Mouse (Mus musculus) G1E (cell line): ENCODE data around the gene Prickle1.

Experiments
- CTCF ChIP-seq: IDR thresholded peaks from 2 replicates; pipeline ENCODE4 v1.5.1; 2012; ENCODE audit warnings: low read depth, low read length, inconsistent platforms, mixed read lengths
- POLR2AphosphoS5 ChIP-seq: IDR thresholded peaks from 2 replicates; pipeline ENCODE4 v1.6.1; 2012; ENCODE audit warnings: low read depth, low read length, inconsistent platforms; ENCODE audit not compliant: insufficient replicate concordance

DNA sequence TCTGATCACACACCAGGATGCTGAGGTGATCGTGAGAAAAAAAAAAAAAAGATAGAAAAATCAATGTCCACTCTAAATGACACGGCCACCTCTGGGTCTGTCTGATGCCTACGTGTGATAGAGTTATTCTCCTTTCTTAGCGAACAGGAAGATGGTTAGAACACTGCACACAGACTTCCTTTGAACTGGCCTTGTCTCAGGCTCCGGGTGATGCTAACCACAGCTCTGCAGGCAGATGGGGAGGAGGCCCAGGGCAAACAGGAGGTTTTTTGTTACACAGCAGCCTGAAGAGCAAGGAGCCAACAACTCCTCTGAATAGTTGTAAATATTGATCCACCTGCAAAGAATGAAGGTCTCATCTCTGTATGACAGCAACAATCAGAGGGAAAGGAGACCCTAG lies 32.2 kb downstream of the Prickle1 start:
- TF ChIP-seq CTCF (no peak), POLR2AphosphoS5 (no peak)
